Mouse (Mus musculus) lung, postnatal 0 days (tissue): ENCODE results near the gene Dph7.
"Not testable (repeated sequence)": the region's sequence is repeated elsewhere in the genome, so short reads cannot be mapped to it uniquely, and the experiment has no call there.

Experiments
- CTCF ChIP-seq: IDR thresholded peaks from 2 replicates; pipeline ENCODE4 v1.5.1; 2016; ENCODE audit warnings: antibody characterized with exemption, mild to moderate bottlenecking
- EP300 ChIP-seq: IDR thresholded peaks from 2 replicates; pipeline ENCODE4 v1.6.1; 2016; ENCODE audit warnings: antibody characterized with exemption, mild to moderate bottlenecking, control low read depth

DNA sequence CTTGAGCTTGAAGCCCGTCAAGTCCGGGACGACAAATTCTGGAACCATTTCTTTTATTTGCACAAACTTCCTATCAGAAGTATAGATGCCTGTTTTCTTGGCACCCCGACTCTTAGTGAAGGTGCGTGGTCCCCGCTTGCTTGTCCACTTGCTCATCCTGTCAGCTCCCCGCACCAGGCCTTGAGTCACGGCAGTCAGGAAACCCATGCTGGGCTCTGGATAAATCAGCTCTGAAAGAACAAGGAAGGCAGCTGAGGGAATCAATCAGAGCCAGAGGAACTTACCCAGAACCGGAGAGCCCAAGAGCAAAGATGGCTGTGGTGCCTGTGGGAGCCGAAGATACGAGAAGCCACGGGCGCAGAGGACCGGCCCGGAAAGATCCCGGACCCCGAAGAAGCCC lies 12.3 kb downstream of the Dph7 start:
- TF ChIP-seq EP300, CTCF: not testable (repeated sequence)
